Mouse (Mus musculus) ES-E14 (cell line): ENCODE measurements at regions not wholly inside any gene's neighbourhood (a gene's known extent, or its start where the extent isn't known, plus 50 kb on each side); places are given as distances from the start of the nearest gene placed in this dataset.

ENCODE experiments used
- CHD2 ChIP-seq: IDR thresholded peaks from 2 replicates; pipeline ENCODE4 v1.6.1; 2014; ENCODE audit warnings: mild to moderate bottlenecking, low read depth, low read length, inconsistent platforms
- HCFC1 ChIP-seq: IDR thresholded peaks from 2 replicates; pipeline ENCODE4 v1.6.1; 2012; ENCODE audit warnings: low read length, inconsistent platforms, borderline replicate concordance; ENCODE audit not compliant: insufficient read depth
- MAFK ChIP-seq: IDR thresholded peaks from 2 replicates; pipeline ENCODE4 v1.6.1; 2014; ENCODE audit warnings: mild to moderate bottlenecking, low read depth, low read length, inconsistent platforms; ENCODE audit not compliant: insufficient read depth
- ZC3H11A ChIP-seq: IDR thresholded peaks from 2 replicates; pipeline ENCODE4 v1.6.1; 2012; ENCODE audit warnings: low read depth, mild to moderate bottlenecking, inconsistent platforms, low read length, borderline replicate concordance
- ZNF384 ChIP-seq: IDR thresholded peaks from 2 replicates; pipeline ENCODE4 v1.6.1; 2012; ENCODE audit warnings: low read depth, low read length, inconsistent platforms

DNA sequence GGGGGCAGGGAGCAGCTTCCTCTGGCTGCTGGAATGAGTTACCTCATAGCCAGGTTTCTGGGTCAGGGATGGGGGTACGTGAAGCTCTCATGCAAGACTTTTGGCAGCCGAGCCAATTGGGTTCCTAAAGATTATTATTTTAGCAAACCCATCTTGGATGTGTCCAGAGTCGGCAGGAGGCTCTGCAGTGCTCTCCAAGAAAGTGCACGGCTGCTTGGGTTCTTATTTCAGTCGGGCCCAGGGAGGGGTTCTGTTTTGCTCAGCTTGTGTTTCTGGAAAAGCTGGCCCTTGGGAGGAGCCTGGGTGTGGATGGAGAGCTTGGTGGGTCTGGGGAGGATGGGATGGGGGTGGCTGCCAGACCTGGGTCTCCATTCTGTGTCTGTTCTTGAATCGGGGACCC is 70.8 kb downstream of the Gm26897 start:
- TF ChIP-seq HCFC1 (no peak), MAFK (no peak), ZNF384 (no peak), CHD2 (no peak), ZC3H11A (no peak)
